ENCODE assay signal across 8 mouse cellular contexts in the genomic region with DNA sequence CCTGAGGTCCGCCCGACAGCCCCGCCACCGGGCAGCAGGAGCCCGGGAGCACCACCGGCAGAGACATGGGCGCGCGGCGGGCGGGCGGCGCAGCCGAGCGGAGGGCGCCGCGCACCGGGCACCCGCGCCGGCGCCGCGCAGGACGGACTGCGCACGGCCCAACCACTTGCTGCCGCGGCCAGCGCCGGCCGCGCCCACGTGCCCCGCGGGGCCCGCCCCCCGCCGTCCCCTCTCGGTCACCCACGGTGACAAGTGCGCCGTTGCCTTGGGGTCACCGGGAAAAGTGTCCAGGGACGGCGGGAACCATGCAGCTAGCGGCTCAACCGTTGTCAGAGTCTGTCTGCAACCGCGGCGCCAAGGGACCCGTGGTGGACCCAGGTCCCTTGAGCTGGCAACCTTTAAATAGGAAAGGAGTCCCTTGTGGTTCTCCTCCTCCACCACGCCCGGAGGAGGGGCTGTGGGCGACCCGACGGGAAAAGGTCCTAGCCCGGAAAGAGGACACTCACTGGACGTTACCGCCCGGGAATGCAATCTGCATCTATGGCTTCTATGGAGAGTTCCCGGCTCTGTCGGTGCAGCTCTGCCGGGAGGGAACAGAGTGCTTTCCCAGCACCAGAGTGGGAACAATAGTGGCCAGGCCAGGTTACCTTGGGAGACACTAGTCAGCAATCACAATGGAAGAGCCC. TPM values are rescaled to one million over a fixed set of nuclear protein-coding genes. Genes with fewer than 3 reads are reported as not detected.
DNase-seq lines count a peak whose midpoint lies in the region; ATAC-seq and TF ChIP-seq lines count a peak whose summit lies in the region.

Fam189a2 (minus strand) TSS at position 149 of the 686 bp plus-strand sequence.

- H3K36me3 ChIP-seq in embryonic facial prominence, embryonic 12.5 days = no peaks in the 10 kb centered on the region
- H3K36me3 ChIP-seq in heart, embryonic 12.5 days = no peaks in the 10 kb centered on the region
- H3K36me3 ChIP-seq in kidney, embryonic 16.5 days (ENCODE audit: insufficient read depth, low read length) = no peaks in the 10 kb centered on the region
- no peaks in the 10 kb centered on the region for H3K36me3 ChIP-seq in lung, embryonic 14.5 days (ENCODE audit: insufficient read depth)
- no peaks in the 10 kb centered on the region for H3K36me3 ChIP-seq in stomach, embryonic 14.5 days (ENCODE audit: control insufficient read depth, insufficient read depth, low read length)

- peak; percentile 64; the same call in 1 of the 2 replicates for ATAC-seq in embryonic facial prominence, embryonic 12.5 days (ENCODE audit: insufficient number of reproducible peaks, insufficient read depth, low FRiP score, low TSS enrichment)
- ATAC-seq in heart, embryonic 12.5 days (ENCODE audit: insufficient number of reproducible peaks, low FRiP score) = peak; percentile 86
- ATAC-seq in kidney, embryonic 16.5 days (ENCODE audit: low FRiP score, low TSS enrichment) = peak; percentile 88
- ATAC-seq in lung, embryonic 14.5 days (ENCODE audit: insufficient read depth) = peak; percentile 87
- ATAC-seq in stomach, embryonic 14.5 days (ENCODE audit: insufficient number of reproducible peaks, insufficient read depth, low FRiP score, low read depth) = peak; percentile 82

- peak within 1 kb of the TSS; percentile 93 for H3K4me2 ChIP-seq in embryonic facial prominence, embryonic 12.5 days (replicated peaks)
- H3K4me2 ChIP-seq in heart, embryonic 12.5 days = peak within 1 kb of the TSS; percentile 67
- peak within 1 kb of the TSS; percentile 94 for H3K4me2 ChIP-seq in kidney, embryonic 16.5 days (replicated peaks; ENCODE audit: low read depth, low read length)
- peak within 1 kb of the TSS; percentile 91 for H3K4me2 ChIP-seq in lung, embryonic 14.5 days
- H3K4me2 ChIP-seq in stomach, embryonic 14.5 days (replicated peaks; ENCODE audit: low read depth, low read length) = peak within 1 kb of the TSS; percentile 83

- H3K4me1 ChIP-seq in embryonic facial prominence, embryonic 12.5 days = peaks cover 9% of the 10 kb centered on the region; the same call in 1 of the 2 replicates
- H3K4me1 ChIP-seq in heart, embryonic 12.5 days (replicated peaks) = peaks cover 20% of the 10 kb centered on the region
- H3K4me1 ChIP-seq in kidney, embryonic 16.5 days (ENCODE audit: insufficient read depth, low read length) = peaks cover 22% of the 10 kb centered on the region
- H3K4me1 ChIP-seq in lung, embryonic 14.5 days (ENCODE audit: insufficient read depth) = 0 out of 2 replicates have a peak, but pooled peaks cover 3% of the 10 kb centered on the region
- no peaks in the 10 kb centered on the region; the same call in 1 of the 2 replicates for H3K4me1 ChIP-seq in stomach, embryonic 14.5 days (ENCODE audit: control insufficient read depth, insufficient read depth, low read length)

- peaks cover 43% of the 10 kb centered on the region for H3K27me3 ChIP-seq in embryonic facial prominence, embryonic 12.5 days
- 0 out of 2 replicates have a peak, but pooled peaks cover 2% of the 10 kb centered on the region for H3K27me3 ChIP-seq in heart, embryonic 12.5 days (replicated peaks)
- H3K27me3 ChIP-seq in kidney, embryonic 16.5 days (ENCODE audit: insufficient read depth, low read length) = peaks cover 20% of the 10 kb centered on the region
- H3K27me3 ChIP-seq in lung, embryonic 14.5 days (ENCODE audit: insufficient read depth, low read length) = peaks cover 39% of the 10 kb centered on the region
- H3K27me3 ChIP-seq in stomach, embryonic 14.5 days (ENCODE audit: control insufficient read depth, insufficient read depth, low read length) = peaks cover 16% of the 10 kb centered on the region

- H3K9ac ChIP-seq in embryonic facial prominence, embryonic 12.5 days = peak within 1 kb of the TSS; percentile 67
- H3K9ac ChIP-seq in heart, embryonic 12.5 days = peak within 1 kb of the TSS; percentile 92
- peak within 1 kb of the TSS; percentile 71 for H3K9ac ChIP-seq in kidney, embryonic 16.5 days (replicated peaks; ENCODE audit: low read length)
- peak within 1 kb of the TSS; percentile 70 for H3K9ac ChIP-seq in lung, embryonic 14.5 days
- peak within 1 kb of the TSS; percentile 57; the same call in 1 of the 2 replicates for H3K9ac ChIP-seq in stomach, embryonic 14.5 days (replicated peaks; ENCODE audit: low read depth, low read length)

- under 1% methylated on average over 36 of the region's 65 CpGs for WGBS in embryonic facial prominence, embryonic 12.5 days
- 4% methylated on average over 65 of the region's 65 CpGs for WGBS in heart, embryonic 12.5 days
- 0% methylated on average over 60 of the region's 65 CpGs for WGBS in kidney, embryonic 16.5 days
- under 1% methylated on average over 54 of the region's 65 CpGs for WGBS in lung, embryonic 14.5 days
- under 1% methylated on average over 60 of the region's 65 CpGs for WGBS in stomach, embryonic 14.5 days

- peak; percentile 8 for DNase-seq in thymus, postnatal 4 days
- no peak for DNase-seq in thymus, postnatal 14 days
- peak; percentile 71 for DNase-seq in lung, embryonic 14.5 days
- DNase-seq in thymus, postnatal 25 days = no peak

- no peak within 1 kb of the TSS for H3K27ac ChIP-seq in embryonic facial prominence, embryonic 12.5 days
- H3K27ac ChIP-seq in heart, embryonic 12.5 days (ENCODE audit: poor library complexity, severe bottlenecking) = peak within 1 kb of the TSS; percentile 90
- peak within 1 kb of the TSS; percentile 34 for H3K27ac ChIP-seq in kidney, embryonic 16.5 days (ENCODE audit: low read length)
- H3K27ac ChIP-seq in lung, embryonic 14.5 days (ENCODE audit: low read depth) = no peak within 1 kb of the TSS; the same call in 1 of the 2 replicates
- H3K27ac ChIP-seq in stomach, embryonic 14.5 days (ENCODE audit: low read length) = no peak within 1 kb of the TSS

- TF ChIP-seq CTCF in lung, embryonic 14.5 days (IDR thresholded peaks at IDR 0.05; ENCODE audit: low read depth) = no peak

- no peaks in the 10 kb centered on the region for H3K9me3 ChIP-seq in embryonic facial prominence, embryonic 12.5 days
- H3K9me3 ChIP-seq in heart, embryonic 12.5 days (replicated peaks) = peaks cover 3% of the 10 kb centered on the region; the same call in 1 of the 2 replicates
- H3K9me3 ChIP-seq in kidney, embryonic 16.5 days (ENCODE audit: low read length) = no peaks in the 10 kb centered on the region
- no peaks in the 10 kb centered on the region for H3K9me3 ChIP-seq in lung, embryonic 14.5 days (ENCODE audit: low read depth, low read length)
- H3K9me3 ChIP-seq in stomach, embryonic 14.5 days (ENCODE audit: control insufficient read depth, low read depth, low read length) = no peaks in the 10 kb centered on the region

- H3K4me3 ChIP-seq in embryonic facial prominence, embryonic 12.5 days = peak within 1 kb of the TSS; percentile 53
- H3K4me3 ChIP-seq in heart, embryonic 12.5 days = peak within 1 kb of the TSS; percentile 76
- H3K4me3 ChIP-seq in kidney, embryonic 16.5 days (ENCODE audit: low read length) = peak within 1 kb of the TSS; percentile 71
- H3K4me3 ChIP-seq in lung, embryonic 14.5 days (ENCODE audit: low read depth, low read length) = peak within 1 kb of the TSS; percentile 52
- H3K4me3 ChIP-seq in stomach, embryonic 14.5 days (ENCODE audit: low read depth, low read length) = peak within 1 kb of the TSS; percentile 59

RNA-seq across cellular contexts. Expression of gene Fam189a2, which starts in this region (rescaled TPM):
- polyA plus RNA-seq in embryonic facial prominence, embryonic 12.5 days (2016; fragmentation: Nextera tagmentation; extraction: Ambion mirVana) = 0.55 and 0.59 TPM in 2 replicates
- polyA plus RNA-seq in heart, embryonic 12.5 days (2016; fragmentation: Nextera tagmentation; extraction: Ambion mirVana) = 4.6 and 4.8 TPM in 2 replicates
- polyA plus RNA-seq in kidney, embryonic 16.5 days (2015; fragmentation: Nextera tagmentation; extraction: Ambion mirVana) = 1.4 and 1.7 TPM in 2 replicates
- 1.2 and 1.4 TPM in 2 replicates for polyA plus RNA-seq in lung, embryonic 14.5 days (2014; fragmentation: Nextera tagmentation; extraction: Ambion mirVana)
- polyA plus RNA-seq in stomach, embryonic 14.5 days (2014; fragmentation: Nextera tagmentation; extraction: Ambion mirVana) = 0.62 and 0.73 TPM in 2 replicates

Comparison
In these comparisons a context has a peak if more than half of its experiments do, and no peak if none do; other contexts are left out.
1. DNase-seq: peak in thymus, postnatal 4 days (single experiment) and lung, embryonic 14.5 days (single experiment); none in thymus, postnatal 14 days (single experiment) and thymus, postnatal 25 days (single experiment).
2. Peak in ATAC-seq, H3K4me3 ChIP-seq, H3K9ac ChIP-seq and H3K4me2 ChIP-seq in embryonic facial prominence, embryonic 12.5 days; RNA of the gene not detected or under 1 TPM.
3. Peak in ATAC-seq, H3K4me3 ChIP-seq, H3K9ac ChIP-seq and H3K4me2 ChIP-seq in stomach, embryonic 14.5 days; RNA of the gene not detected or under 1 TPM.
4. H3K27ac ChIP-seq: peak in heart, embryonic 12.5 days (single experiment) and kidney, embryonic 16.5 days (single experiment); none in embryonic facial prominence, embryonic 12.5 days (single experiment), lung, embryonic 14.5 days (single experiment) and stomach, embryonic 14.5 days (single experiment).
5. Peak in every context shown above with its lines, with median percentiles within 50 percentile points of each other: ATAC-seq, H3K4me2 ChIP-seq, H3K4me3 ChIP-seq and H3K9ac ChIP-seq.